Mouse (Mus musculus): ENCODE data around the gene 4930404N11Rik.

DNA sequence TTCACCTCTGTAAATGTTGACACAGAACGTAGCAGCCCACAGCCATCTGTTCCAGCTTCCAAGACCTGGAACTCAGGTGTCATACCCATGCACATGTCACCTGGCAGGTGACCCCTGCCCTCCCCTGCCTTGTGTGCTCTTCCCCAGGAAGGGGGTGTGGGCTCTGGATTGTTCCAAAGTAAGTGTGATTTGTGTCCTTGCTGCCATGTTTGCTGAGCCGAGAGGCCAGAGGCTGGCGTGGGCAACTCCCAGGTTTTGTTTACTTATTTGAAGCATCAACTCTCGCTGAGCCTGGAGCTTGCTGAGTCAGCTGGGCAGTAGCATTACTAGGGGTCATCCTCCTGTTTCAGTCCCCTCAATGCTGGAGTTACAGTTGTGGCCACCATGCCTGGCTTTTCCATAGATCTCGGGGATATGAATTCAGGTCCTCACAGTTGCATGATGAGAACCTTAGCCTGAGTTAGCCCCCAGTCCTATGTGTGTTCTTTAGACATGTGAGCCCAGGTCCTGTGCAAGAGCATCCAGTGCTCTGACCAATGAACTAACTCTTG lies 23.0 kb upstream of the 4930404N11Rik start, which contains the start of gene Gm48552:
- TF ChIP-seq CTCF (IDR thresholded peaks at IDR 0.05; ENCODE audit: low read depth) (no peak), EP300 (IDR thresholded peaks at IDR 0.05; ENCODE audit: low read depth) (no peak)

Data from heart, postnatal 0 days (tissue).